Mouse (Mus musculus): ENCODE results near the gene Mak. TPM values are rescaled to one million over a fixed set of nuclear protein-coding genes. Genes with fewer than 3 reads are reported as not detected.

Gene Mak
- polyA plus RNA-seq, 1 experiment, result not detected

DNA sequence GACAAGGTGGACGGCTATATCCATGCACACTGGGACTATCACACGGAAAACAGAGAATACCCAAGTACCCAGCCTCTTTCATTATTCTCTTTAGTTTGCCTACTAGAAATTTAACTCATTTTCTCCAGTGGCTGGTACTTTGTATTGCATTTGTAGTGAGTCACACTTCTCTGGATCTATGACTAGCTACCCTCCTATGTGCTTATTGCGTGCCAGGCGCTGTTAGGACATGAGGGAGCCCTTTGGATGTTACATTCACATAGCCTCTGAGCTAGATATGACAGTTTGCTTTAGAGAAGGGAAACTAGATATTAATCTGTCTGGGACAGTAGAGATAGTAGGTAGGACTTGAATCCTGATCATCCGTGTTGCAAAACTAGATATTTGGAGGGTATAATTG is 93.4 kb downstream of the Mak start:
- 80% methylated on average over 5 of the region's 5 CpGs for WGBS
- Histone ChIP-seq H3K4me3 (ENCODE audit: insufficient read depth, low read depth, low read length) (no peak overlapping the region), H3K27ac (ENCODE audit: insufficient read depth, low read depth, low read length) (no peak overlapping the region), H3K4me1 (ENCODE audit: control insufficient read depth, insufficient read depth, low read length) (peaks cover 6% of the 10 kb centered on the region; the same call in 1 of the 2 replicates)
- TF ChIP-seq POLR2A (IDR thresholded peaks at IDR 0.05; ENCODE audit: insufficient read depth, low read depth, low read length), result no peak
- no peak for TF ChIP-seq CTCF (IDR thresholded peaks at IDR 0.05; ENCODE audit: insufficient read depth, low read depth, low read length)

DNA sequence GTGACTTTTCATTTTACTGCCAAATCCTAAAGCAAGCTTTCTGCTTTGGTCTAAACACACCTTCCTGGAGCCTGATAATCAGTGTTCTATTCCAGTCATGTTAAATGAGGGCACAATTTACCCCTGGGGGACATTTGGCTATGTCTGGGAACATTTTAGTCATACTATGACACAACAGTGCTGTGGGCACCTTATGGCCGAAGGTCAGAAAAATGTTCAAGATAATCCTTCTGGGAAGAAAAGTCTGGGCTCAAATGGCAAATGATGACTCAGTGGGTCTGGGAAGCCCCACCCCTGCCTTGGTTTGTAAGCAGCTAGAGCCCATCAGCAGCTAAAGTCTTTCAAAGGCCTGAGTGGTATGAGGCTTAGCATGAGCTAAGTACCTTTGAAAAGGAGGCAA is 96.7 kb downstream of the Mak start:
- TF ChIP-seq POLR2A (IDR thresholded peaks at IDR 0.05; ENCODE audit: insufficient read depth, low read depth, low read length) (no peak), CTCF (IDR thresholded peaks at IDR 0.05; ENCODE audit: insufficient read depth, low read depth, low read length) (no peak)
- 83% methylated on average over 1 of the region's 1 CpGs for WGBS

DNA sequence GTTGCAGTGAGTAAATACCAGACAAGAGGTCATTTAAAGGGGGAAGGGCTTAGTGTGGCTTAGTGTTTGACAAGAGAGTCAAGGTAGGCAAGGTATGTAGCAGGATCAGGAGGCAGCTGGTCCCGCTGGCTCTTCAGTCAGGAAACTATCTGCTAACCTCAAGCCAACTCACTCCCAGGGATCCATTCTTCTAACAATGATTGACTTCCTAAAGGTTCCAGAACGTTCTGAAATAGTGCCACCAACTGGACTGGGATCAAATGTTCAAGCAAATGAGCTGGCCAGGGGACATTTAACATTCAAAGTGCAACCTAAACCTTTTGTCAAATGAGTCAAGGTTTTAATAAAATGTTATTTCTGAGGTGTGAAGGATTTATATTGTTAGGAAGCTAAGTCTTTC is 100.2 kb downstream of the Mak start:
- WGBS, result 45% methylated on average over 2 of the region's 2 CpGs
- no peak overlapping the region for H3K27ac ChIP-seq (ENCODE audit: insufficient read depth, low read depth, low read length)
- H3K4me3 ChIP-seq (ENCODE audit: insufficient read depth, low read depth, low read length), result no peak overlapping the region
- TF ChIP-seq POLR2A (IDR thresholded peaks at IDR 0.05; ENCODE audit: insufficient read depth, low read depth, low read length) (no peak), CTCF (IDR thresholded peaks at IDR 0.05; ENCODE audit: insufficient read depth, low read depth, low read length) (no peak)
- no peaks in the 10 kb centered on the region for H3K4me1 ChIP-seq (ENCODE audit: control insufficient read depth, insufficient read depth, low read length)

More for the DNA sequence above, 96.7 kb downstream of the Mak start:
- no peak overlapping the region for H3K27ac ChIP-seq (ENCODE audit: insufficient read depth, low read depth, low read length)
- no peak overlapping the region for H3K4me3 ChIP-seq (ENCODE audit: insufficient read depth, low read depth, low read length)
- peaks cover 6% of the 10 kb centered on the region; the same call in 1 of the 2 replicates for H3K4me1 ChIP-seq (ENCODE audit: control insufficient read depth, insufficient read depth, low read length)

DNA sequence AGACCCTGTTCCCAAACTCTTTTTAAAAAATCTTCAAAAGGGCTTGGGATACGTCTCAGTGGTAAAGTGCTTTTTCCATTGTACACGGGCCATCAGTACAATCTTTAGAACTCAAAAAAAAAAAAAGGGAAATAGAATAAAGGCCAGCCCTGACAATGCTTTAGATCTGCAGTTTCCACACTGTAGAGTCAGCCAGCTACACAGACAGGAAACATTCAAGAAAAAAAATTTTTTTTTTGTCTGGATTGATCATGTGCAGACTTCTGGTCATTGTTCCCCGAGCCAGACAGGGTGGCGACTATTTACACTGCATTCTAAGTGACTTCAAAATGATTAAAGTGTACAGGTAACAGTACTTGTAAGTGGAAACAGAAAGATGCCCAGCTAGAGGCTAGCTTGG is 100.9 kb downstream of the Mak start:
- Histone ChIP-seq H3K27ac (ENCODE audit: insufficient read depth, low read depth, low read length) (no peak overlapping the region), H3K4me1 (ENCODE audit: control insufficient read depth, insufficient read depth, low read length) (no peaks in the 10 kb centered on the region), H3K4me3 (ENCODE audit: insufficient read depth, low read depth, low read length) (no peak overlapping the region)
- TF ChIP-seq CTCF (IDR thresholded peaks at IDR 0.05; ENCODE audit: insufficient read depth, low read depth, low read length) (no peak), POLR2A (IDR thresholded peaks at IDR 0.05; ENCODE audit: insufficient read depth, low read depth, low read length) (no peak)
- WGBS, result 87% methylated on average over 4 of the region's 4 CpGs

DNA sequence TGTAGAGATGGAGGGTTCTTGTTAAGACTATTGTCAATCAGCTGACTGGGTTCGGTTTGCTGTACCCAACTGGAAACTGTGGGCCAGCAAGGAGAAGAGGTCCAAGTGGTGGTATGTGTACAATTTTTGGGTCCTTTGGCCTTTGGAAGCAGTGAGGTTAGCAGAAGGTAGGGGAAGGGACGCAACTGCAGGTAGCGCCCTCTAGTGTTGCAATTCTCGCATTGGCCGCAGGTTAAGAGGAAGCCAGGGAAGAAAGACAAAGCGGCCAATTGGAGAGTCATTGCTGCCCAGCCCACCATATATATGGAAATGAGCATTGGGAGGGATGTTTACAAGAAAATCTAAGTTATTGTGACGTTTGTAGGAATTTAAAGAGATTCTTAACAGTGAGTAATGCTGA is 101.9 kb downstream of the Mak start:
- H3K4me3 ChIP-seq (ENCODE audit: insufficient read depth, low read depth, low read length), result no peak overlapping the region
- TF ChIP-seq POLR2A (IDR thresholded peaks at IDR 0.05; ENCODE audit: insufficient read depth, low read depth, low read length), result no peak
- 0 out of 2 replicates have a peak, but pooled peaks have one; percentile 25 for TF ChIP-seq CTCF (IDR thresholded peaks at IDR 0.05; ENCODE audit: insufficient read depth, low read depth, low read length)
- no peak overlapping the region for H3K27ac ChIP-seq (ENCODE audit: insufficient read depth, low read depth, low read length)
- WGBS, result 27% methylated on average over 7 of the region's 7 CpGs
- H3K4me1 ChIP-seq (ENCODE audit: control insufficient read depth, insufficient read depth, low read length), result no peaks in the 10 kb centered on the region

Other genes with a start within 250 kb of the Mak start
- not detected in 2 replicates for gene Gcnt2, start 220.0 kb downstream of the Mak start, polyA plus RNA-seq (2012; ENCODE audit: insufficient read depth, insufficient read length, low replicate concordance, missing spikeins)
- gene Pak1ip1, start 78.7 kb downstream of the Mak start, polyA plus RNA-seq (2012; ENCODE audit: insufficient read depth, insufficient read length, low replicate concordance, missing spikeins), result not detected in 2 replicates
- not detected in 2 replicates for gene Tmem14c, start 63.4 kb downstream of the Mak start, polyA plus RNA-seq (2012; ENCODE audit: insufficient read depth, insufficient read length, low replicate concordance, missing spikeins)
- not detected in 2 replicates for gene Gcm2, start 31.3 kb upstream of the Mak start, polyA plus RNA-seq (2012; ENCODE audit: insufficient read depth, insufficient read length, low replicate concordance, missing spikeins)
- gene Sycp2l, start 34.6 kb upstream of the Mak start, polyA plus RNA-seq (2012; ENCODE audit: insufficient read depth, insufficient read length, low replicate concordance, missing spikeins), result not detected in 2 replicates
- not detected in 2 replicates for gene Elovl2, start 140.7 kb upstream of the Mak start, polyA plus RNA-seq (2012; ENCODE audit: insufficient read depth, insufficient read length, low replicate concordance, missing spikeins)
- gene Smim13, start 170.1 kb upstream of the Mak start, polyA plus RNA-seq (2012; ENCODE audit: insufficient read depth, insufficient read length, low replicate concordance, missing spikeins), result not detected in 2 replicates
- gene Gm17364, start 194.3 kb upstream of the Mak start, polyA plus RNA-seq (2012; ENCODE audit: insufficient read depth, insufficient read length, low replicate concordance, missing spikeins), result not detected in 2 replicates